Mouse (Mus musculus) embryonic fibroblast, embryonic 13.5 days (primary cell): ENCODE measurements around the gene Iffo2.

Experiments
- CTCF ChIP-seq: IDR thresholded peaks from 2 replicates; pipeline ENCODE4 v1.5.1; 2011; ENCODE audit warnings: mild to moderate bottlenecking, control low read depth, low read length, moderate library complexity, borderline replicate concordance; ENCODE audit not compliant: insufficient read depth
- POLR2A ChIP-seq: IDR thresholded peaks from 2 replicates; pipeline ENCODE4 v1.6.1; 2011; ENCODE audit warnings: low read depth, mild to moderate bottlenecking, control low read depth, low read length, moderate library complexity

GRCm38 (mm10) chr4:139640333-139640732, 110.0 kb downstream of the Iffo2 start:
- TF ChIP-seq CTCF (no peak), POLR2A (no peak)
